Mouse (Mus musculus) frontal cortex, postnatal 10 days (tissue): Measurements from ENCODE around the gene Vps13a.

ENCODE experiments used
- DNase-seq, 2 experiments: peaks; one replicate each; pipeline ENCODE4 v3.0.0; 2022; ENCODE audit warnings: low spot score in 2 of 2, mixed read lengths in 1 of 2

The Vps13a gene

DNA sequence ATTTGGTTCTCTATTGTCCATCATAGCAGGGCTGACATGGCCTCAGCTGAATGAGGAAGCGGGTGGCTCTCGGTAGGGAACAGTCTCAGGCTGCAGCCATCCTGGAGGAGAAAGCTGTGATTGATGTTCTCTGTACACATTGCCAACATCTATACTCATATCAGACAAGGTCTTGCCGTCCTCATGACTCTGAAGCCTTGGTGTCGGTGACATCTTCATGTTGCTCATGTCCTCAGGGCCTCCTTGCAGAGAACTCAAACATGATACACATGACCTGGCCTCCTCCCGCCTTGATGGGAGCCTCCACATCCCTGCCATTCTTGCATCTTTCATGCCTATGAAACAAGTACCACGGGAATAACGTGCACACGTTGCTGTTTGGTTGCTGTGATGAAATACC lies 200.2 kb downstream of the Vps13a start:
- DNase-seq, result no peak

DNA sequence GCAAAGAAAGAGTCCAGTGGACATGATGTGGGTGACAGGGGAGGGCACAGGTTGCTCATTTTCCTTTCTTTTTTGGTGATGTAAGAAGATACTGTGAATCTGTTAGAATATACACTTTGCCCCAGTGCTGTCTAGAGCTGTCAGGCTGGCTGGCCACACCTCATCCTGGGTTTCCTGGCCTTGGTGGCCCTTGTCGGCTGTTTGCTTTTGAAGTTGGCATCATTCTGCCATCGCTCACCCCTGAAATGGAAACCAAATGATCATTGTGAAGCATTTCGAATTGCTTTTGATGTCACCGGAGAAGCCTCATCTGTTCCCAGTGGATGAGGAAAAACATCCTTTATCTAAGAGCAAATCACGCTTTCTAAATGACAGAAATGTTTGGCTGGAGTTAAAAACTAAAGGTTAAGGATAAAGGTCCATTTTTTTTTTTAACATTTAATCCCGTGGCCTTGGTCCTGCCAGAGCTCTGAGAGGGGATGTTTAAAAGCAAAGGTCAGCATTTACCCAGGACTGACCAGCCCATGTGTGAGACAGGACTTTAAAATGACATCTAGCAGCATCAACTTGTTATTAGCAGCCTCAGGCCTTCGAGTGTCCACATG lies 201.0 kb downstream of the Vps13a start:
- DNase-seq, result no peak

- no peak for DNase-seq
Measured at GRCm38 (mm10) chr19:16576790-16577189, 203.9 kb downstream of the Vps13a start.
